Mouse (Mus musculus): Measurements from ENCODE around the gene Cux1.

DNA sequence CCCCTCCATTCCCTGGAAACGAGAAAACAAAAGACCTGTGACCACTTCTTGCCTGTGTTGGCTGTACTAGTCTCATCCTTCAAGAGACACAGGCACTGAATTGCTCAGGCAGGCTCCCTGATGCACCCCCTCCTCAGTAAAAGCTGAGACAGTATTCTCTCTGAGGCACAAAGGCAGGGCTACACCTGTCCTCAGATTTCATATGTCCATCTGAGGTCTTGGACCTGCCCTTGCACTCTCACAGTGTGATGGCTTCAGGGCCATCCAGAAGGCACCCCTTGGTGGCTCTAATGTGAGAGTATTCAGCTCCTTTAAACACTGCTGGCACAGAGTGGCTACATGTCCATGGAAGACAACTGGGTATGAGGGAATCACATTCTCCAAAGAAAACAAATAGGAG is 32.1 kb downstream of the Cux1 start:
- no peak for TF ChIP-seq CTCF (IDR thresholded peaks at IDR 0.05; ENCODE audit: borderline replicate concordance, control insufficient read depth, extremely low read depth, insufficient read depth, low read length, poor library complexity)
- no peak for TF ChIP-seq POLR2A (IDR thresholded peaks at IDR 0.05; ENCODE audit: control insufficient read depth, extremely low read depth, insufficient read depth, low read length, poor library complexity)
